Mouse (Mus musculus) CH12.LX (cell line): ENCODE measurements around the gene Galnt17. TPM values are rescaled to one million over a fixed set of nuclear protein-coding genes. Genes with fewer than 3 reads are reported as not detected.

ENCODE experiments used
- DNase-seq: peaks from one replicate; pipeline ENCODE4 v3.0.0-alpha.2; 2013; ENCODE audit errors: extremely low read depth
- H3K27ac ChIP-seq: 2 replicates; pipeline ENCODE4 v1.5.1; 2012; ENCODE audit warnings: low read depth, mild to moderate bottlenecking, control low read depth, moderate library complexity; ENCODE audit not compliant: insufficient read depth
- H3K27me3 ChIP-seq: replicated peaks from 2 replicates; pipeline ENCODE3; 2012; ENCODE audit warnings: inconsistent platforms
- H3K36me3 ChIP-seq, 2 experiments: replicated peaks in 1 of 2; 2 replicates each; pipeline versions ENCODE3 to v1.6.1; 2012; ENCODE audit warnings: inconsistent platforms in 1 of 2, low read length in 1 of 2, mild to moderate bottlenecking in 1 of 2, mixed read lengths in 1 of 2, moderate library complexity in 1 of 2; ENCODE audit not compliant: control insufficient read depth in 1 of 2, insufficient read depth in 1 of 2
- H3K4me1 ChIP-seq, 2 experiments: 2 replicates each; pipeline ENCODE4 v1.6.1; 2012; ENCODE audit warnings: inconsistent platforms in 1 of 2, moderate library complexity in 1 of 2; ENCODE audit not compliant: insufficient read depth in 2 of 2, control insufficient read depth in 1 of 2
- H3K4me2 ChIP-seq: 2 replicates; pipeline ENCODE4 v1.6.1; 2012; ENCODE audit warnings: low read depth, mild to moderate bottlenecking, control low read depth; ENCODE audit not compliant: poor library complexity, insufficient read depth, severe bottlenecking
- H3K4me3 ChIP-seq, 3 experiments: fragments of 150-350 bp in 1 of 3; sonication (generic) in 1 of 3; replicated peaks in 1 of 3; 2 replicates each; pipeline versions ENCODE3 to v1.5.1; 2011 to 2012; ENCODE audit warnings: low read depth in 2 of 3, low read length in 2 of 3, mild to moderate bottlenecking in 2 of 3, moderate library complexity in 2 of 3, control low read depth in 1 of 3, improper control_type of control experiment in 1 of 3, inconsistent platforms in 1 of 3, mixed read lengths in 1 of 3; ENCODE audit not compliant: poor library complexity in 1 of 3
- H3K79me2 ChIP-seq: replicated peaks from 2 replicates; pipeline ENCODE4 v1.6.1; 2012; ENCODE audit warnings: mild to moderate bottlenecking, moderate library complexity; ENCODE audit not compliant: control insufficient read depth, poor library complexity, insufficient read depth, severe bottlenecking; ENCODE audit errors: extremely low read depth
- H3K9ac ChIP-seq: 2 replicates; pipeline ENCODE4 v1.6.1; 2012; ENCODE audit warnings: low read depth, mild to moderate bottlenecking, control low read depth, moderate library complexity; ENCODE audit not compliant: insufficient read depth
- H3K9me3 ChIP-seq: replicated peaks from 2 replicates; pipeline ENCODE3; 2012; ENCODE audit warnings: low read length, inconsistent platforms, mixed read lengths
- CHD2 ChIP-seq: IDR thresholded peaks from 2 replicates; pipeline ENCODE4 v1.6.1; 2011; ENCODE audit warnings: low read length, improper control_type of control experiment
- CTCF ChIP-seq, 2 experiments: IDR thresholded peaks in 1 of 2; conservative IDR thresholded peaks in 1 of 2; 2 replicates each; pipeline ENCODE4 v1.5.1; 2011 to 2012; ENCODE audit warnings: low read depth in 2 of 2, low read length in 2 of 2, improper control_type of control experiment in 1 of 2, inconsistent platforms in 1 of 2, mild to moderate bottlenecking in 1 of 2, moderate library complexity in 1 of 2
- E2F4 ChIP-seq: IDR thresholded peaks from 2 replicates; pipeline ENCODE4 v1.6.1; 2011; ENCODE audit warnings: low read depth, low read length, improper control_type of control experiment; ENCODE audit not compliant: insufficient replicate concordance
- ELF1 ChIP-seq: IDR thresholded peaks from 2 replicates; pipeline ENCODE4 v1.6.1; 2014; ENCODE audit warnings: low read depth, mild to moderate bottlenecking, inconsistent platforms, low read length, improper control_type of control experiment
- EP300 ChIP-seq: IDR thresholded peaks from 2 replicates; pipeline ENCODE4 v1.6.1; 2011; ENCODE audit warnings: low read length, improper control_type of control experiment
- IRF4 ChIP-seq: IDR thresholded peaks from 2 replicates; pipeline ENCODE4 v1.6.1; 2014; ENCODE audit warnings: low read depth, mild to moderate bottlenecking, inconsistent platforms, low read length, improper control_type of control experiment
- KAT2A ChIP-seq: IDR thresholded peaks from 2 replicates; pipeline ENCODE4 v1.6.1; 2012; ENCODE audit warnings: low read length, improper control_type of control experiment, inconsistent platforms; ENCODE audit not compliant: insufficient replicate concordance
- MAX ChIP-seq: IDR thresholded peaks from 2 replicates; pipeline ENCODE4 v1.6.1; 2011; ENCODE audit warnings: low read length, improper control_type of control experiment
- MEF2A ChIP-seq: IDR thresholded peaks from 2 replicates; pipeline ENCODE4 v1.6.1; 2014; ENCODE audit warnings: low read depth, mild to moderate bottlenecking, inconsistent platforms, low read length, improper control_type of control experiment, borderline replicate concordance
- MXI1 ChIP-seq: IDR thresholded peaks from 2 replicates; pipeline ENCODE4 v1.6.1; 2011; ENCODE audit warnings: mild to moderate bottlenecking, low read depth, low read length, improper control_type of control experiment
- MYC ChIP-seq: IDR thresholded peaks from 2 replicates; pipeline ENCODE4 v1.6.1; 2011; ENCODE audit warnings: low read depth, mild to moderate bottlenecking, improper control_type of control experiment, low read length
- NELFE ChIP-seq: IDR thresholded peaks from 2 replicates; pipeline ENCODE4 v1.6.1; 2011; ENCODE audit warnings: low read depth, low read length, improper control_type of control experiment
- PAX5 ChIP-seq: IDR thresholded peaks from 2 replicates; pipeline ENCODE4 v1.6.1; 2012; ENCODE audit warnings: low read length, inconsistent platforms, mixed read lengths
- POLR2A ChIP-seq: IDR thresholded peaks from 2 replicates; pipeline ENCODE4 v1.6.1; 2011; ENCODE audit warnings: low read depth, mild to moderate bottlenecking, improper control_type of control experiment, low read length
- RCOR1 ChIP-seq: conservative IDR thresholded peaks from 2 replicates; pipeline ENCODE4 v1.6.1; 2012; ENCODE audit warnings: low read depth, mild to moderate bottlenecking, inconsistent platforms, low read length, improper control_type of control experiment
- TBP ChIP-seq: conservative IDR thresholded peaks from 2 replicates; pipeline ENCODE4 v1.6.1; 2011; ENCODE audit warnings: low read depth, low read length, improper control_type of control experiment
- TCF12 ChIP-seq: IDR thresholded peaks from 2 replicates; pipeline ENCODE4 v1.6.1; 2014; ENCODE audit warnings: low read depth, mild to moderate bottlenecking, inconsistent platforms, low read length, improper control_type of control experiment
- UBTF ChIP-seq: IDR thresholded peaks from 2 replicates; pipeline ENCODE4 v1.6.1; 2012; ENCODE audit warnings: low read depth, mild to moderate bottlenecking, inconsistent platforms, low read length, improper control_type of control experiment, moderate library complexity
- ZC3H11A ChIP-seq: IDR thresholded peaks from 2 replicates; pipeline ENCODE4 v1.6.1; 2012; ENCODE audit warnings: low read depth, mild to moderate bottlenecking, inconsistent platforms, low read length, improper control_type of control experiment
- ZMIZ1 ChIP-seq: IDR thresholded peaks from 2 replicates; pipeline ENCODE4 v1.6.1; 2012; ENCODE audit warnings: low read depth, mild to moderate bottlenecking, inconsistent platforms, low read length, improper control_type of control experiment
- ZNF384 ChIP-seq: IDR thresholded peaks from 2 replicates; pipeline ENCODE4 v1.6.1; 2012; ENCODE audit warnings: low read depth, low read length, improper control_type of control experiment, inconsistent platforms
- dilution Hi-C: fragments of 300-500 bp; cut with MboI; formaldehyde crosslinking; loops from 2 replicates; pipeline ENCODE4 v1.14.3; 2020; ENCODE audit warnings: low sequenced_read_pairs; ENCODE audit not compliant: extremely low pct_unique_long_range_greater_than_20kb, extremely low pct_ligation_motif_present
- in situ Hi-C: fragments of 300-500 bp; cut with MboI; formaldehyde crosslinking; loops from 3 replicates; pipeline ENCODE4 v1.14.3; 2019; ENCODE audit warnings: low sequenced_read_pairs, low pct_ligation_motif_present, low pct_unique_long_range_greater_than_20kb, mixed read lengths
- polyA plus RNA-seq: library from polyadenylated mRNA; unstranded; fragments of >175 nt; gene quantifications from 2 replicates; pipeline ENCODE4 v1.2.1, GENCODE M21; 2012; ENCODE audit warnings: low read depth; ENCODE audit not compliant: insufficient read length
- total RNA-seq, 2 experiments: library from RNA; depleted of rRNA; stranded (reverse); fragments of 300-350 nt in 1 of 2; fragments of >200 nt in 1 of 2; gene quantifications; 2 replicates each; pipeline ENCODE4 v1.2.3; 2012 to 2014

Gene Galnt17
- total and polyA plus RNA-seq, 3 experiments = 0.09 TPM; not detected in 2

DNA sequence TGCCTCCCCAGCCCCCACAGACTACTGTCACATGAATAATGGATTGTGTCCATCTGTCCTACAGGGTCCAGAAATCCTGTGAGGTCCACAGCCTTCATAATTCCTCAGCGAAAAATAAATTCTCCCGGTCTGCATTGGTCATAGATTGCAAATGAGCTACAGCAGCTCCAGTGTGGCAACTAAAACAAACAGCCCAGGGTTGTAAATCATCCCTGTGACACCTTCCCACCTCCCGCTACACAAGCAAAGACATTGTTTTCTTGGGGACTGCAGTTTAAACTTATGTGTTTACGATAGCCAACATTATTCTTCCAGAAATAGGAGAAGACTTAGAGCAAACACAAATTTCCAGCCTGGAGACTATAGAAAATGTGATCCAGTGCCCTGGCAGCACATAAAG, 150.4 kb downstream of the Galnt17 start:
- no peak overlapping the region for H3K4me2 ChIP-seq
- no peaks in the 10 kb centered on the region for H3K4me1 ChIP-seq
- dilution Hi-C loops = no loop called here
- DNase-seq = no peak
- no peaks in the 10 kb centered on the region for H3K79me2 ChIP-seq
- no peak overlapping the region for H3K27ac ChIP-seq
- no peaks in the 10 kb centered on the region for H3K27me3 ChIP-seq
- TF ChIP-seq MXI1 (no peak), NELFE (no peak), IRF4 (no peak), ELF1 (no peak)
- H3K9me3 ChIP-seq = peaks cover 68% of the 10 kb centered on the region
- in situ Hi-C loops = no loop called here
- no peak overlapping the region for H3K4me3 ChIP-seq
- H3K36me3 ChIP-seq = no peaks in the 10 kb centered on the region
- H3K9ac ChIP-seq = no peak overlapping the region

DNA sequence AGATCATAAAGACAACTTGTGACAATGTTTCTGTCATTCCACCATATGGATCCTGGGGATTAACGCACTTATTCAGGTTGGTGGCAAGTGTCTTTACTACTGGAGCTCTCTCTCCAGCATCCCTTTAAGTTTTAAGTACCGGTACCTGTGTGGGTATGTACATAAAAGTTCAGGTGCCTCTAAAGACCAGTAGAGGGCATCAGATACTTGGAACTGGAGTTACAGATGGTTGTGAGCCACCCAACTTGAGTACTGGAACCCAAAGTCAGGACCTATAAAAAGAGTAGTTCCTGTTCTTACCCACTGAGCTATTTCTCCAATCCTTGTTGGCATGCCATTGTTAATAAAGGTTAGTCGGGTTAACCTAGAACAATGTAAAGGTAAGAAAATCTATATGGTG, 152.0 kb downstream of the Galnt17 start:
- H3K79me2 ChIP-seq = no peaks in the 10 kb centered on the region
- no peak overlapping the region for H3K4me3 ChIP-seq
- dilution Hi-C loops (no loop called here), in situ Hi-C loops (no loop called here)
- no peaks in the 10 kb centered on the region for H3K4me1 ChIP-seq
- DNase-seq = no peak
- no peak overlapping the region for H3K27ac ChIP-seq
- H3K27me3 ChIP-seq = no peaks in the 10 kb centered on the region
- TF ChIP-seq ELF1 (no peak), TBP (no peak), PAX5 (no peak), ZMIZ1 (no peak), IRF4 (no peak), MEF2A (no peak), ZC3H11A (no peak), RCOR1 (no peak), CHD2 (no peak), E2F4 (no peak), ZNF384 (no peak), MAX (no peak), POLR2A (no peak), TCF12 (no peak), UBTF (no peak), KAT2A (no peak), EP300 (no peak), CTCF (conservative IDR thresholded peaks at IDR 0.05 in 1 of 2, IDR thresholded peaks at IDR 0.05 in 1 of 2; ENCODE audit: low read depth in 2 of 2, low read length in 2 of 2) (no peak), MYC (no peak)
- peaks cover 69% of the 10 kb centered on the region for H3K9me3 ChIP-seq
- H3K9ac ChIP-seq = no peak overlapping the region
- H3K4me2 ChIP-seq = no peak overlapping the region
- no peaks in the 10 kb centered on the region for H3K36me3 ChIP-seq
